Mouse (Mus musculus) ES-Bruce4 (cell line): ENCODE measurements around the gene Olfr1178. TPM values are rescaled to one million over a fixed set of nuclear protein-coding genes. Genes with fewer than 3 reads are reported as not detected.

Source experiments
- H3K27ac ChIP-seq: 2 replicates; pipeline ENCODE4 v1.5.1; 2012; ENCODE audit warnings: low read length, inconsistent platforms; ENCODE audit not compliant: insufficient read depth
- H3K27me3 ChIP-seq: 2 replicates; pipeline ENCODE4 v1.6.1; 2012; ENCODE audit warnings: mild to moderate bottlenecking, low read length, inconsistent platforms; ENCODE audit not compliant: control insufficient read depth, poor library complexity, insufficient read depth, severe bottlenecking
- H3K36me3 ChIP-seq: 2 replicates; pipeline ENCODE4 v1.6.1; 2012; ENCODE audit warnings: inconsistent platforms, mild to moderate bottlenecking, low read length, moderate library complexity; ENCODE audit not compliant: control insufficient read depth, poor library complexity, insufficient read depth, severe bottlenecking
- H3K4me1 ChIP-seq: one replicate; pipeline ENCODE4 v1.8.1; 2011; ENCODE audit warnings: low read length; ENCODE audit not compliant: control insufficient read depth, insufficient read depth
- H3K4me3 ChIP-seq: 2 replicates; pipeline ENCODE4 v1.5.1; 2011; ENCODE audit warnings: low read depth, mild to moderate bottlenecking, low read length
- H3K9ac ChIP-seq: 2 replicates; pipeline ENCODE4 v1.6.1; 2012; ENCODE audit warnings: low read depth, mild to moderate bottlenecking, inconsistent platforms; ENCODE audit not compliant: poor library complexity, severe bottlenecking
- H3K9me3 ChIP-seq: replicated peaks from 2 replicates; pipeline ENCODE4 v1.6.1; 2012; ENCODE audit warnings: mild to moderate bottlenecking, low read length, inconsistent platforms; ENCODE audit not compliant: control insufficient read depth, poor library complexity, insufficient read depth, severe bottlenecking
- CTCF ChIP-seq: IDR thresholded peaks from one replicate; pipeline ENCODE4 v1.8.1; 2011; ENCODE audit warnings: low read depth, low read length
- polyA plus RNA-seq: library from polyadenylated mRNA; stranded (reverse); fragments of >200 nt; gene quantifications from 2 replicates; pipeline ENCODE4 v1.2.4, GENCODE M21; 2011; ENCODE audit warnings: low read depth; ENCODE audit not compliant: missing spikeins, insufficient read depth, insufficient read length

The Olfr1178 gene
- polyA plus RNA-seq, 1 experiment = not detected

DNA sequence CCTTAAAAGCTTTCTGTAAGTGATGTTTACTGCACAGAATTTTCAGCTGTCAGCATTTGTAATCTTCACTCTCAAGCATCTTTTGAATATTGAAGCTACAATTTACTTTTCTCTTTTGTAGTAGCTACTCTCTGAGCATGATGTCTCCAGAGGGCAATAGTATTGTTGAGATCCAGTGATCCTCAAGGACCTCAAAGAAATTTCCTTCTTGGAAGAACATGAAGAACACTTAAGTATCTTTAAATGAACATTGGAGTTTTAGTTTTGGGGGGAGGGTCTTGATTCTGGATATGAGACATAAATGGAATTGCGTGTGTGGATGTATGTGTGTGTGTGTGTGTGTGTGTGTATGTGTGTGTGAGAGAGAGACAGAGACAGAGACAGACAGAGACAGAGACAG, 62.2 kb downstream of the Olfr1178 start, which contains the start of gene Gm13757:
TSS of gene Gm13757 (minus strand) at position 101 of the 400 bp plus-strand sequence.
- no peaks in the 10 kb centered on the region for H3K9me3 ChIP-seq
- H3K4me1 ChIP-seq = no peaks in the 10 kb centered on the region
- no peak for TF ChIP-seq CTCF
- no peak within 1 kb of the TSS for H3K4me3 ChIP-seq
- H3K27ac ChIP-seq = no peak within 1 kb of the TSS
- H3K9ac ChIP-seq = no peak within 1 kb of the TSS
- H3K36me3 ChIP-seq = no peaks in the 10 kb centered on the region
- no peaks in the 10 kb centered on the region for H3K27me3 ChIP-seq

Other genes starting within 250 kb of the Olfr1178 start
- not detected in 2 replicates for gene Olfr1167, start 231.9 kb upstream of the Olfr1178 start, polyA plus RNA-seq
- not detected in 2 replicates for gene Olfr1168, start 205.2 kb upstream of the Olfr1178 start, polyA plus RNA-seq
- gene Olfr1170, start 158.7 kb upstream of the Olfr1178 start, polyA plus RNA-seq = not detected in 2 replicates
- 0.10 and 0.24 TPM in 2 replicates for gene Olfr1173, start 107.2 kb upstream of the Olfr1178 start, polyA plus RNA-seq
- not detected in 2 replicates for gene Olfr1174-ps, start 71.9 kb upstream of the Olfr1178 start, polyA plus RNA-seq
- not detected in 2 replicates for gene Olfr1175-ps, start 59.8 kb upstream of the Olfr1178 start, polyA plus RNA-seq
- not detected in 2 replicates for gene Olfr1176, start 50.3 kb upstream of the Olfr1178 start, polyA plus RNA-seq
- gene Olfr1177-ps, start 40.6 kb upstream of the Olfr1178 start, polyA plus RNA-seq = not detected in 2 replicates
- not detected in 2 replicates for gene Olfr1179, start 19.4 kb downstream of the Olfr1178 start, polyA plus RNA-seq
- not detected in 2 replicates for gene Olfr1180, start 32.1 kb downstream of the Olfr1178 start, polyA plus RNA-seq
- not detected in 2 replicates for gene Olfr1181, start 39.1 kb downstream of the Olfr1178 start, polyA plus RNA-seq
- not detected in 2 replicates for gene Gm13757, start 62.1 kb downstream of the Olfr1178 start, polyA plus RNA-seq
- not detected in 2 replicates for gene Olfr1183, start 67.8 kb downstream of the Olfr1178 start, polyA plus RNA-seq
- not detected in 2 replicates for gene Olfr1184, start 96.5 kb downstream of the Olfr1178 start, polyA plus RNA-seq
- gene Olfr1185-ps1, start 106.3 kb downstream of the Olfr1178 start, polyA plus RNA-seq = not detected in 2 replicates
- gene Olfr1186, start 131.5 kb downstream of the Olfr1178 start, polyA plus RNA-seq = not detected in 2 replicates
- not detected in 2 replicates for gene Olfr1188, start 169.9 kb downstream of the Olfr1178 start, polyA plus RNA-seq
- not detected in 2 replicates for gene Olfr1189, start 199.4 kb downstream of the Olfr1178 start, polyA plus RNA-seq